Mouse (Mus musculus) right cerebral cortex, postnatal 14 days (tissue): Measurements from ENCODE around the gene Atp2a2.

Experiments used
- DNase-seq: peaks from one replicate; pipeline ENCODE4 v3.0.0; 2022

Atp2a2 gene

DNA sequence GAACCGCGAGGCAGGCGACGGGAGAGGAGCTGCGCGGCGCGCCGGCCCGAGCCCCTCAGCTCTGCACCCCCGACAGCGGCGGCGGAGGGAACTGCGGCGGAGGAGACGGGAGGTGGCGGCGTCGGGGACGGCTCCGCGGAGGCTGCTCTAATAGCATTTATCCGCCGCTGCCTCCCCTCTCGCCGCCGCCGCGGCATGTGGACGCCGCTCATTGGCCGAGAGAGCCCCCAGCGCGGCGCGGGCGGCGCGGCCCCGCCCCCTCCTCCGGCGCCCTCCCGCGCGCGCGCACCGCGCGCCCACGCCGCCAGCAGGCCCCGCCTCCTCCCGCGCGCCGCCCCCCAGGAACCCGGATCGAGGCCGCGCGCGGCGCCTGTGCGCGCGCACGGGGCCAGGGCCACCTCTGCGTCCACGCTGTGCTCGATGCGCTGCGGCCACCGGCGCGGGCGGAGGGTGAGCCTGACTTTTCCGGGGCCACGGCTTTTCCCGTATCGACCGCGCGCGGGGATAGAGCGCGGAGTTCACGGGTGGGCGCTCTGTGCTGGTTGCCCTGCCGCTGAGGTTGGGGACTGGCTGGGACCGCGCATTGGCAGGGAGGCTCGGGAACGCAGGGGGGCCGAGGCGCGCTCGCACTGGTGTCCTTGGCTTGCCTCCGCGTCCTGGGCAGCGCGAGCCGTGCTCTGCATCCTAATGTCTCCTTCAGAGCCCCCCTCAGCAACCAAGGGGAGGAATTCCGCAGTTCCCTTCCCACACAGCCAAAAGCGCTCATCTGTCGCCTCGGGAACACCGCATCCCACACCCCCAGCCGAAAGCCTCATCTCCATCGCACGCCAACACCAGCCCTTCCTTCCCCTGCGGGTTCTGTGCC is at the start of gene Atp2a2:
Gene Atp2a2 (minus strand): TSS at position 149 of the 865 bp plus-strand sequence.
- peak; percentile 91 for DNase-seq

DNA sequence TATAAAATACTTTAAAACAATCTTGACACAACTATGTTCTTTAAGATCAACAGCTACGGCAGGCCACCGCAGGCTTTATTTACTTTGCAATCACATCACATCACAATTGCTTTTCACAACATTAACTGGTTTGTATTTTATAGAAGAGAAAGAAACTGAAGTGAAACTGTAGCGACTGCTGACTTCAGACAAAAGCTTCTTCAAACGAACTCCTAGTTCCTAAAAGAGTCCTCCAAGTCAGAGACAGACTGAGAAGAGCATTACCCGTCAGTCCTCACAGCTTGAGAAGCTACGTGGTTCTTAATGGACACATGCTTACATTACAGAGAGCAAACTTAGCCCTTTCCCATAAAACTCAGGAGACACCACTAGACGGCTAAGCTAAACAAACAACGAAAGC is 48.4 kb upstream of the Atp2a2 start:
- DNase-seq, result no peak

DNA sequence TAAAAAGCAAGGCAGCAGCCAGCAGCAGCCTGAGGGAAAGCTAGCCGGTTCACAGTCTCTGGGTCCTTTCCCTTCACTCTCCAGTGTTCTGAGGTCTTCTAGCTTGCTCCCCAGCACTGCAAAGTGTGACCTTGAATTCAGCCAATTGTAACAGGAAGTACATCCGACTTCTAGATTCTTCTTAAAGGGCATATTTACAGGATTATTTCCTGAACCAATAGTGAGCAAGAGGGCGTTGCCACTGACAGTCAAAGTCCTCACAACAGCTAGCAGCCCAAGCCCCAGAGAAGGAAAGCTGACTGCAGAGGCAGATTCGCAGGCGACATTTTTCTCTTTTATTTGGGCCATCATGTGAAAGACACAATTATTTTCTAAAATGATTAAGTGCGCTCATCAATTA is 46.6 kb upstream of the Atp2a2 start:
- DNase-seq, result no peak

DNA sequence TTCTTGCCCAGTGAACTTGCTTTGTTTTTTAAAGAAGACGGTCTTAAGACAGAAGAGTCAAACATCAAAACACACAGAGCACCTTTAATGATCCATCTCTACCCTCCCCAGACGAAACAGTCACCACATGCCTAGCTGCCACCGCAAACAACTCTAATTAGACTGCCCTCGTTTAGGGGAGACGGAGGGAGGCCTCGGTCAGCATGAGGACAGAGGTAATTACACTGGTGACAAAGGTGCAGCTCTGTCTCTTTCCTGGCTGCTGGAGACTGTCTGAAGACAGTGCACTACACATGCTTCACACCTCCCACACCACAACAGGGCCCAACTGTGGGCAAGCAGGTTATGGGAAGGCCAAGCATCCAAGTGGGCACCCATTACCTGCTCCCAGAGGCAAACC is 45.8 kb upstream of the Atp2a2 start:
- no peak for DNase-seq

DNA sequence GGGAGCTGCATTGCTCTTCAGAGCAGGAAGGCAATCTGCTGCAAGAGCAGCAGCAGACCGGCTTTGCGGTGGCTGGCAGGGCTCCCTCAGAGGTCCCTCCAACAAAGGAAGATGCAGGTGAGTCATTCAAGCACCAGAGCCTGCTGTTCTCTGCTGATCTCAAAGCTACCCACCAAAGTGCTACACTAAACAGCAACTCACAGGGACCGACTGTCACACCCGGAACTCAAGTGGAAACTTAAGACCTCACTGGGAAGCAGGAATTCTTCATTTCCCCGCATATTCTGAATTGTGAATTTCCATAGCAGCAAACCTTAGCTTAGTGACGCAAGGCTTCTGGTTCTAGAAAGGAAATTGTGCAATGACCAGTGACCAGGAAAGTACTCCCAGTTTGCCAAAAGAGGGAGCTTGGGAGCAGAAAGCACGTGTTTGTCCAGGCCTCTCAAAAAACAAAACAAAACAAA is 45.3 kb upstream of the Atp2a2 start:
- peak; percentile 27 for DNase-seq

DNA sequence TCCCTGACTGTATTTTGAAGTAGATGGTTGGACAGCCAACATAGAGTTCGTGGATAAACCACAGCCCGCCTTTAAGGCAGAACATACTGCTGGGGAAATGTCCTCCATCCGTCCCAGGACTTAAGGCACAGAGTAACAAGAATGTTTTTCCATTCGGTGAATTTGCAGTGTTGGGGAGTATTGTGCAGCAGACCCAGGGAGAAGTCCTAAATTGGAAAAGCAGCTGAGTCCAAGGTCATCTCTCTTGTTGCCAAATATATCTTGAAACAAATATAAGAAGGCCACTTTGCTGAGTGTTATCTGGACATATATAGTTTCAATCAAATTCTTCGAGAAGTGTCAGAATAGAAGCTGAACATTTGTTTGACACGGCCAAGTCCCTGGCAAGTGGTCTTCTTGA is 41.4 kb upstream of the Atp2a2 start:
- DNase-seq, result no peak

DNA sequence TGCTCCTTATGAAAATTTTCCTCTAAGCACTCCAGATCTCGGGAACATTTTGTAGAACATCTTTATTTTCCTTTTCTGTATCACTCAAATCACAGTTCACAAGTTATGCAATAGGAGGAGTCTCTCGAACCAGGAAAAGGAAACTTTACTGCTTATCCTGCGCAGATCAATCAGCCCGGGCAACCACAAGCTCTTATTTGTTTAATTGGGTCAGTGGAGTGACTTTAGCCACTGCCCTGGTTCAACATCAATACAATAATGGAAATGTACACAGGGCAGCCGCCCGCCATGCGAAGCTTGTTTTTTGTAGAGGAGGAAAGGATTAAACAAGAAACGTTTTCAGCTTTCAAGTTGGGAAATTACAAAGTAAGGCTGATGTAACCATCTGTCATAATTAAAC is 39.8 kb upstream of the Atp2a2 start:
- no peak for DNase-seq

DNA sequence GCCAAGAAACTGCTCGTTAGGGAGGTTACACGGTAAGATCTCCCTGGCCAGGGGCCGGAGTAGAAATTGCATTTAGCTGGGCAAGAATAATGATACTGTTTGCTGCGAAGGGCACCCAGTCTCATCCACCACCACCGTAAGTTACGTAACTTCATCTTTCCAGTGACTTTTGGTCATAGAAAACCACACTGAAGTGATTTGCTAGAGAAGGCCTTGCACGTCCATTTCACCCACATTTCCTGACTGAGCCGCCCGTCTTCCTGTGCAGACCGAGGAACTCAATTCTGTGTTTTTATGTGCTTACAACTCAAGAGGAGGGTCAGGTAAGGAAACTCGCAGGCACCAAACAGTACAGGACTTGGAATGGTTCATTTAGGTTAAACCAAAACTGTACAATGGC is 36.1 kb upstream of the Atp2a2 start:
- DNase-seq, result no peak

DNA sequence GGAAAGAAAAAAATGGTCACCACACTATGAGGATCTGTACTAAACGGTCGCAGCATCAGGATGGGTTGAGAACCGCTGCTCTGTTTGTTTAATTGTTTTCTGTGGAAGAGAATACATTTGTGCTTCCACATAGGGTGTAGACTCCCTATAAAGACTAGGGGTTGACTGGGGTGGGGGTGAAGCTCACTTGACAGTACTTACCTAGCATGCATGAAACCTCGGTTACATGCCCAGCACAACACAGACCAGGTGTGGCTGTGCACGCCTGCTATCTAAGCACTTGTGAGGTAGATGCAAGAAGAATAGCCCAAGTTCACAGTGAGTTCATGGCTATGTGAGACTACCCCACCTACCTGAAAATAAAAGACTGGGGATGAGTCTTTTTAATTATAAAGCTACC is 35.6 kb upstream of the Atp2a2 start:
- DNase-seq, result no peak

DNA sequence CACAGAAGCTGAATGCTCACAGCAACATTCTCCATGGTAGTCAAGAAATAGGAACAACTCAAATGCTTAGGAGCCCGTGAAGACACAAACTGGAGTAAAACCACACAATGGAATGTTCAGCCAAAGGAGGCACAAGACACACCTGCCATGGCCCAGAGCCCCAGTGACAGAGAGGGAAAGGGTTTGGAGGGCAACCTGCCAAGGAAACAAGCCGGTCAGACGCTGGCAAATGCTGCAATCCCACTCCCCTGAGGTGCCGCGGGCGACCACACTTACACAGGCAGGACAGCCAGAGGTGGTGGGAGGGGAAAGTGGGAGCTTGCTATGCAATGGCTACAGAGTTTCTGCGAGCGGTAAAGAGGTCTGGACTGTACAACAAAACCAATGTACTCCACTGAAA is 31.9 kb upstream of the Atp2a2 start:
- DNase-seq, result no peak

DNA sequence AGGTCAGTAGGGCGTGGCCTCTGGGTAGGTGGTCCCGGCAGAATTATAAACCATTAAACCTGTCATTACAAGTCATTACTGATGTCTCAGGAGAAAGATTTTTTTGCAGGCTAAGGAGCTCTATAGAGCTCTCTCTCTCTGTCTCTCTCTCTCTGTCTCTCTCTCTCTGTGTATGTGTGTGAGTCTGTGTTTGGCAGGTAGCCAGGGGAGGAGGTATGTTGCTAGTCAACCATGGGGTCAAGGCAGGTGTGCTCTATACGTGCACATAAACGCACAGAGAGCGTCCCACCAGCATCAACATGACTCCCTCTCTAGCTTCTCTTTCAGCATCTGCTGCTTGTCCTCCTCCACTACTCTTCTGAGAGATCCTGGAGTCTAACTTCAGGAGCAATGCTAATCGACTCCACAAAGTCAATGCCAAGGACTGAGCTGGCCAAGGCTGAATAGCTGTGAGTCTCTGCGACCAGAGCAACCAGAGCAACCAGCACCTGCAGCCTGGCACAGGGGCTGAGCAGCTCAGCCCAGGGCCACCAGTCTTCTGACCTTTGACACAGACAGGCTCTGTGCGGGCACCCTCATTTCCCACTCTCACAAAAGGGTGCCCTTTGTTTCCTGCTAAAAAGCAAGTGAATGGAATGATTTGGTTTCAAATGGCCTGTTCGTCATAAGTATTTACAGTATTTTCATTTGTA is 28.0 kb upstream of the Atp2a2 start:
- no peak for DNase-seq

DNA sequence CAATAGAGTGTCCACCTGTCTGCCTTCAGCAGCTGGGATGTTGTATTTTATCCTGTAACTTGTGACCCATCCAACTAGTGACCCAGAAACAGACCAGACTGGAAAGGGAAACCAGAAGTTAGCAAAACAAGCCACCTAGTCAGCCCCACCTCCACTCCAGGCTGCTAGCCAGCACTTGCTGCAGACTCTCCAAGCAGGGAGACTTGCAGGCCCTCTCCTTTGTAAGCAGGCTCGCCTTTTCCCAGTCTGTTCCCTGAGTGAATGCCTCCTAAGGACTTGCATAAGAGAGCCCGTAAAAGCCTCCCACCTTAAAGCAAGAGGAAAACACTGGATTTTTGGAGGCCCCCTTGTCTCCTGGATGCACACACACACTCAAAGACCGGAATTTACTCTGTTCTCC is 27.3 kb upstream of the Atp2a2 start:
- DNase-seq, result peak; percentile 43

DNA sequence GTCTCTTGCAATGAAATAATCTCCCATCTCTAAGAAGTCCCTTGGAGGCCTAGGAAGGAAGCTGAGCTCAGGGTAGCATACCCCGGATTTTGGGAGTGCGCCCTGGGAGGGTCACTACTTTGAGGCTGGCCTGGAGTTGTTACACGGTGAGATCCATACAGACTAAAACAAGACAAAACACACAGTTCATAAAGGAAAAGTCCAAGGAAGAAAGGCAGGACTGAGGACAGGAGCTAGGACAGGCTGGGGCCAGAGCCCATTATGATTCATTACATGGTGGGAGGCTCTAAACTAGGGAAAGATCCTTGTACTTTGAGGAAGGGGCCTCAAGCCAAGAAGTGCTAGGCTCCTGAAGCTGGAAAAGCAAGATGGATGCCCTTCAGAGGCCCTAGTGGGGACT is 26.6 kb upstream of the Atp2a2 start:
- DNase-seq, result no peak

DNA sequence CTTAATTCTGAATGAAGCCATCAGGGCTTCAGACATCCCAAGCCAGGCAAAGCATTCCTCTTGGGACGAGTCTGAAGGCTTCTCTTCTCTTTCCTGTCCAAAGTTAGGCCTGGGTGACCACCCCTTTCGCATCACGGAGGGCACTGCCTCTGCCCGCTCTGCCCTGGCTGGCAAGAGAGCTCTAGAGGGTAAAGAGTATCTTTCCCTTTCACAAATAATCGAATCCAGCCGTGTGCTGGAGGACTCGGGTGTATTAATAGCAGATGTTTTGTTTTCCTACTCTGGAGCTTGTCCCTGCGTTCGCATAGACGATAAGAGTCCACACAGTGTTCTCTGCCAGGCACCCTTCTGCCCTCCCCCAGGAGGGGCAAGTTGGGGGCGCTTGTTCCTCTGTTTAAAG is 25.7 kb upstream of the Atp2a2 start:
- DNase-seq, result no peak

DNA sequence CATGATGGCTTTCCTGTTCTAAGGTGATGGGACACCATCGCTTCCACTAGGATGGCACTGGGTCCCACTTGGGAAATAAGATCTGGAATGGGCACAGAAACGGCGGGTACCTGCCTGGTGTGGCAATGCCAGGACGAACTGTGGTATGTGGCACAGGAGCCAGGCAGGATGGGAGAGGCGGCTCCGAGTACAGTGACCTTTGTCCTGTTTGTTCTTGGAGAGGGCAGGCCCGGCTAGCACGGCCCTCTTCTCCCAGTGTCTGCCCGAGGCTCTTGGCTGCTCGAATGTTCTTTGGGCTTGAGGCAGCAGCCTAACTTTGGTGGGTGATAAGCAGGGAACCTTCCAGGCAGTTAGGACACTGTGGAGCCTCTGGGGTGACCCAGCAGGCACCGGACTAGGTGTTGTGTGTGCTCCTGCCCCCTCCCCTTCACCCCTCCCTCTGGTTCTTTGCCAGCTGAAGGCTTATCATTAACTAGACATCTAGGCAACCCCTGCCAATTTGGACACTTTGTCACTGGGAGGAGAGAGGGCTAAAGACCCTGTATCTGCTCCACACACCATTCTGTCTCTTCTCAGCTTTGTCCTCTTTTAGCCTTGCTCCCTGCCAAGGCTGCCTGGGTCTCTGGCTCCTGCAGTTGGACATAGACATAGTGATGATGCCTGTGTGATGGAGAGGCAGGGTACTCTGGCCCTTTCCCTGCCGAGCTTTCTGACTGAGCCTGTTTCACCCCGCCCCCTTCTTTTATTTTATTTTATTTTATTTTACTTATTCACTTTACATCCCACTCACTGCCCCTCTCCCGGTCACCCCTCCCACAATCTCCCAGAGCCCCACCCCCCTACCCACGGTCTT is 25.1 kb upstream of the Atp2a2 start:
- DNase-seq, result no peak

DNA sequence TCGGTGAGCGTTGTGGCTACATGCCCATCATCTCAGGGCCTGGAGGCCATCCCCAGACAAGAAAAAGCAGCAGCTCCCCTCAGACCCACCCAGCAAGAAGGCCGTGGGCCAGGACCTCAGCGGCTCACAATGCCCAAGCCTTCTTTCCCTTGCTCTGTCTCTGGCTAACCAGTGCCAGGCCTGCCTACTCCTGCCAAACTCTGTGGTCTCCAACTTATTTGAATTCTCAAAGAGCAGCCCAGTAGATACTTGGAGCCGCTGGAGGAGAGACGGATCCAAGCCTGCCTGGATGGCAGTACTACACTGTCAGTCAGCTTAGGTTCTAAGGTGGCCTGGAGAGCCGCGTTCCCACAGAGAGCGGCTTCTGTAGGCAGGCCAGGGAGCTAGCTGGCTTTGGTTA is 24.4 kb upstream of the Atp2a2 start:
- no peak for DNase-seq

DNA sequence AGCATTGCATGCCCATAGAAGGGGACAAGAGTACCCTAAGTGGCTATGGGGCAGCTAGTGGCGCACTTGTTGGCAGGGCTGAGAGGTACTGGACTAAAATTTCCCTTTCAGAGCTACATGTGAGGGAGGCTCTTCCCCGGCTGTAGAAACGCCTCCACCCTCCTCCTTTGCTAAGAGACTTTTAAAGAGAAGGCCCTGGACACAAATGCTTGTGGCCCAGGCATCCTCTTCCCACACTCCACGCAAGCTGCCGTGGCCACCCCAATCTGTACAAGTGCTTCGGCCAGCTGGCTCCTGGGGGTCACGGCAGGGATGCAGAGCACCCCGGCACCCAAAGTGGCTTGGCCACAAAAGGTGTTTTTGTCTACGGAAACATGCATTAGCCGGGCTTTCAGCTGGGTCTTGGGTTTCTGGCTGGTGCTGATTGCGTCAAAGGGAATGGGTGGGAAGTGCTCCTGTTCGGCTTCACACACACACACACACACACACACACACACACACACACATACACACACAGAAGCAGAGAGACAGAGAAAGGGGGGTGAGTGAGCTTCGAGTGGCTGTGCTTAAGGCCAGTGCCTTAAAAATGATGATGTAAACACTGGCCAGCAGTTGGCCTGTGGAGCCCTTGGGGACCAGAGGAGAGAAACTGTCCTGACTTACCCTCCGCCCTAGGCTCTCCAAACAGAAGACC is 23.4 kb upstream of the Atp2a2 start:
- DNase-seq, result no peak

DNA sequence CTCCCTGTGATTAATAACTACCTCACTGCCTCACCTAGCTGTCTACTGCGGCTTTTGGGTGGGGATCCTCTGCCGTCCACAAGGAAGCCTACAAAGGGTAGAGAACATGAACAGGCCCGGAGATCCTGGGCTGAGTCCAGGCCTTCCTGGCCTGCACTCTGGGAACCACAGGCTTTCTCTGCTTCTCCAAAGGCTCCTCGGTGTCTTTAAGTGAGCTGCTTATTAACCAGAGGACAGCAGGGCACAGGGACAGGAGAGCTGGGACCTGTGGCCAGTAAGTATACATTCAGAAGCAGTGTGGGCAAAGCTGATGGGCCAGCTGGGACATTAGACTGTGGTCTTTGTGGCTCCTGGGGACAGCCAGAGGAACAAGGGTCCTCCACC is 22.8 kb upstream of the Atp2a2 start:
- DNase-seq, result no peak

DNA sequence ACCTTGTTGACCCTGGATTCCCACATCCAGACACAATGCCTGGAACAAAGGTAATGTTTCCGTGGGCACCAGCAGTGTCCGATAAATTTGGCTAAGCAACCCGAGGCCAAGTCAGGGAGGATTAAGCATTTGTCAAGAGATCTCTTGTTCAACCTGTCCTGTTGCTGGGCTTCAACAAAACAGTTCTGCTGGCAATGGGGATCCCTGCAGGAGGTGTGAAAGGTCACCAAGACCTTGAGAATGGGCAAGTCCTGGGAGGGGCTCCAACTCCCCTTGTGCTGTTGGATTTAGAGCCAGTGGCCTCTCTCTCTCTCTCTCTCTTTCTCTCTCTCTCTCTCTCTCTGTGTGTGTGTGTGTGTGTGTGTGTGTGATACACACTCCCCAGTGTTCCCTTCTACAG is 22.2 kb upstream of the Atp2a2 start:
- no peak for DNase-seq

DNA sequence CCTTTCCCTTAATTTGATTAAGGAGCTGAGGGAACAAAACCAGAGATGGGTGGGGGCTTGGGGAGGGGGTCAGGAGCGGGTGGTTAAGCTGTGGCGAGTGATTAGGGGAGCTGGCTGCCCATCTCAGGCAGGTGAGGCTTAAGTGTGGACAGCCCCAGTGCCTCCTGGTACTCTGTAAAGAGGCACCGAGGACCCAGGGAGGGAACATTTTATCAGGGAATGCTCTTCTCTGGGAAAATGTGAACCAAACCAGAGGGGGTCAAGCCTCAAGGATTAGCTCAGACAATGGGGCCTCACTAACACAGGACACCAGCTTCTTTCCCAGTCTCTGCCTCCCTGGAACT is 19.1 kb upstream of the Atp2a2 start:
- DNase-seq, result no peak

DNA sequence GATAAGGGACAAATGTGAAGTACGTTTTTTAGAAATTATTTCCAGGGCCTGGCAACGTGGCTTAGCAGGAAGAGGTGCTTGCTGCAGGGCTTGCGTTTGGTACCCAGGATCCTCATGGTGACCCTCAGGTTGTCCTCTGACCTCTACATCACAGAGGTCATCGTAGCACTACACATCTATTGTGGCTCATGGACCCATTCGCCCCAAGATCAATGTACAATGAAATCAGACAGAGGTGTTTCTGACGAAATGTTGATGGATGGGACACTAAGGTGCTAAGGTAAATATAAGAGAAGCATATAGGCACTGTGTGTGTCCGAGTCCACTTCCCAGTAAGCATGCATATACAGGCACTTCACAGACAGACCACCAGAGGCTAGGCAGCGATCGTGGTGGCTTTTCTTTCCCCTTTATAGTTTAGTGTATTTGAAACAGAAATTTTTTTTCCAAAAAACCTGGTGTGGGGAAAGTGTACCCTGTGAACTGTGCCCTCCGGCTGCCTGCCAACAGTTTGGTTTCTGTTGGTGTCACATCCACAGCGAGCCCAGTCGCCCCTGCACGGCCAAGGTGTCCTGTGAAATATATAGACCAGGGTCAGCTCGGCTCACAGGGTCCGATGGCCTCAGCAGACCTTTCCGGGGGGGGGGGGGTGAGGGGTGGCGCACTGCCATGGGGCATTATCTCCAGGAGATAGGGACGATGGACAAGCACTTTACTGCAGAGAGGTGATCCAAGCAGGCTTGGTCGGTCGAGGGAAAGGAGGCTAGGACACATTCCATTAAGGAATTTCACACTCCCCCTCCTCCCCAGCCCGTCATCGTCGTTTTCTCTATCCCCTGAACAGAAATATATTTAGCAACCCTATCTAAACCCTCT is 18.5 kb upstream of the Atp2a2 start:
- no peak for DNase-seq

DNA sequence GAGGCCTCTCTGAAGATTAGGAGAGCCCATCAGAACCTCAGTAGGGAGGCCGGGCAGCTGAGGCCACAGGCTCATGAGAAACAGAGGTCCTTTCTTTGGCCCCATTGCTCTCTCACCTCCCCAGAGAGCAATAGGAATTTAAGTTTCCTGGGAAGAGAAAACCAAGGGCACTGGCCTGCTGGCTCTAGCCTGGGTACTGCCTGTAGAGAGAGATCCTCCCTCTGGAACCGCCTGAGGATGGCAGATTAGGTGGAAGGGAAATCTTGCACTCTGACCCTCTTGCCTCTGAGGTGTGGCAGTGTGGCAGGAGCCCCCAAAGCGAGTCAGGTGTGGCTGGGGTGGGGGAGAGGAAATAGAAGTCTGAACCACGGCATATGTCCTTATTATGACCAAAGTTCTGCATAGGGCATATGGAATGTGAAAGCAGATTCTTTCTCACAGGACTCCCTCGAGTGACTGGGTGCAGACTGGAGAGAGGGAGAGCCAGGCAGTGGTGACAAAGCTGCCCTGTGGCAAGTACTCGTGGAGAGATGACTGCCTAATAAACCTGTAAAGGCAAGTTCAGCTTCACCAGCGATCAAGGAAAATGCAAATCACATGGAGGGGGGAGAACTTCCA is 17.1 kb upstream of the Atp2a2 start:
- DNase-seq, result no peak
